Mouse (Mus musculus): ENCODE measurements around the gene Zfp763.
"Not testable (repeated sequence)": the region's sequence is repeated elsewhere in the genome, so short reads cannot be mapped to it uniquely, and the experiment has no call there.

Zfp763 gene

DNA sequence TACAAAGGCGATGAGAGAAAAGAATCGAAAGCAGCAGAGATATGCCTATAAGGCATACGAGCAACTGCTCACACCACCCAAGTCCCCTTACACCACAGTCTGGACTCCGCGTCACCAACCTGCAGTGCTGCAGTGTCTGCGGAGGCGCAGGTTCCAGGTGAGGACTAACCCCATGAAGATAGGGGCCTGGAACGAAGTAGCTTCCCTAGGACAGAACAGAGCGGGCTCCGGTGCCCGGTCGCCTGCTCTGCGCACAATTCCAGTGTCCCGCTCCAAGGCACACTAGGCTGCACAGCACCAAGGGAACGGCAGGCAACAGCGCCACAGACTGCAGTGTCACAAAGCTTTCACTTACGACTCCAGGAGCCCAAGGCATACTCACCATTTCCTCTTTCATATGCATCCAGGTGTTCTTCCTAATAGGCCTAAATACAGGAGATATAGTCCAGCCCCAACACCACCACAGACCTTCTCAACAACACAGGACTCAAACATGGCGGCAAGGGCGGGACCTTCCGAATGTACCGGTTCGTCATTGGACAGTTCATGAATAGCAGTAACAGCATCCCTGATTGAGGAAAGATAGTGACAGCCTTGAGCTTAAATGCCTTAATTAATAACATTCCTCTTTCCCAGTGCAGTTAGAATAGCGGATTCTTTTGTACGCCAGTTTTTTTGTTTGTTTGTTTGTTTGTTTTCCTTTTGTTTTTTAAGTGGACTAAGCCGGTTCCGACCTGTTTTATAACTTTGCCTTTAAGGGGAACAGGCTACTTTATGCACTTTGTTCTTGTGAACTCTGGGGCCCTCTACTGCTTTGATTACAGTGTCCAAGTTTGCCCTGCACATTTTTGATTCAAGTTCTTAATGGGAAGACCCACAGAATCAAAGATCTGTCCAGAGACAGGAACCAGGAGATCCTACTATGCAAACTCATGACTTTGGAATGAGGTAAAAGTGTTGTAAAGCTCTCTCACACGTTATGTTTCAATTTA is at the start of gene Zfp763:
TSS of gene Zfp763 (minus strand) at position 503 of the 992 bp plus-strand sequence.
- DNase-seq = peak; percentile 38 to 65

DNA sequence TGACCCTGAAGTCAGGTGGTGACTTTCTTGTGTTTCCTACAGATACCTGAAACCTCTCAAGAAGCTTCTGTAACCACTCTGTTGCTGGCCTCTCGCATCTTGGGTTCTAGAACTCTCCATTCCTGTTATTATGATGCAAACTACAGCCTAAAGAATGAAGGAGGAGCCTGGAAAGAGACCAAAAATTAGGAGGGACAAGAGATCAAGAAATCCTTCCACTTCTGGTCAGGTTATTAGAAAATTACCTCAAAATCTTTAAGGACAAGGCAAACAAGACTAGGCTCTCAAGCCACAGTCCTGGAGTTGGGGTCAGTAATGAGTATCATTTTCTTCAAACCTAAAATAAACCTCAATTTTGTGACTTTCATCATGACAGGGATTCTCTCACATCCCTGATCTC is 34.8 kb upstream of the Zfp763 start, which contains the start of gene 4921501E09Rik:
TSS of gene 4921501E09Rik (minus strand) at position 101 of the 400 bp plus-strand sequence.
- DNase-seq = no peak

DNA sequence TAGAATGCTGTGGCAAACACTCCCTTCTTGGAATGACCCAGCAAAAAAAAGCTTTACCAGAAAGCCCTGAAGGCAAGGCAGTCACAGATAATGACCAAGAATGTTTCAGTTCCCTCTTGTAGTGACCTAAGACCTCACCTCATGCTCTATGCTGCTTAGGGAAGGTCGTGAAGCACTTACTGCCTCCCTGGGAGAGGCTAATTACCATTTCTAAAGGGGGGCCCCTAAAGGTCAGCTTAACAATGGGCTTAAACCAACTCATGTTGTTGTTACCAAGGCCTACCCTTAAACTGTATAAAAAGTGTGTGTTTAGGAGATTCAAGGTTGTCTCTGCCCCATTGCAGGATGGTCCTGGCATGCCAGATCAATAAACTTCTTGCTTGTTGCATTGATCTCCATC is 29.8 kb upstream of the Zfp763 start:
- DNase-seq = no peak

DNA sequence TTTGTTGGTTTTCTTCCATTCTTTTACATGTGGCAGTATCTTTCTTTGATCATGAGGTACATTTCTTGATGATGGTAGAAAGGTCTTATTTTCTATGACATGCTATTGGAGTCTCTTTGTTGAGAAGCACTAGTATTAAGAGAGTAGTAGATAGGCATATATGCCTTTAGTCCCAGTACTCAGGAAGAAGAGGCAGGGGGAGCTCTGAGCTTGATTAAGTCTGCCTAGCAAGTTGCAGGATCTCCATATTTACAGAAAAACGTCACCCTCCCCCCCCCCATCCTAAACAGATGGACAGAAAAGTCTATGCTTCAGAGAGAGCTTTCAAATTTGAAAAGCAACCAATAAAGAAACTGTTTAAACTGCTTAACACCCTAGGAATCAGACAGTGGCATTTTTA is 25.6 kb upstream of the Zfp763 start:
- DNase-seq = no peak

GRCm38 (mm10) chr17:33032376-33032775 is 826 bp downstream of the Zfp763 start:
- no peak for DNase-seq

DNA sequence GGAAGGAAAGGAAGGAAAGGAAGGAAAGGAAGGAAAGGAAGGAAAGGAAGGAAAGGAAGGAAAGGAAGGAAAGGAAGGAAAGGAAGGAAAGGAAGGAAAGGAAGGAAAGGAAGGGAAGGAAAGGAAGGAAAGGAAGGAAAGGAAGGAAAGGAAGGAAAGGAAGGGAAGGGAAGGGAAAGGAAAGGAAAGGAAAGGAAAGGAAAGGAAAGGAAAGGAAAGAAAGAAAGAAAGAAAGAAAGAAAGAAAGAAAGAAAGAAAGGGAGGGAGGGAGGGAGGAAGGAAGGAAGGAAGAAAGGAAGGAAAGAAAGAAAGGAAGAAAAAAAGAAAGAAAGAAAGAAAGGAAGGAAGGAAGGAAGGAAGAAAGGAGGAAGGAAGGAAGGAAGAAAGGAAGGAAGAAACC is 12.8 kb downstream of the Zfp763 start:
- not testable (repeated sequence) for DNase-seq

DNA sequence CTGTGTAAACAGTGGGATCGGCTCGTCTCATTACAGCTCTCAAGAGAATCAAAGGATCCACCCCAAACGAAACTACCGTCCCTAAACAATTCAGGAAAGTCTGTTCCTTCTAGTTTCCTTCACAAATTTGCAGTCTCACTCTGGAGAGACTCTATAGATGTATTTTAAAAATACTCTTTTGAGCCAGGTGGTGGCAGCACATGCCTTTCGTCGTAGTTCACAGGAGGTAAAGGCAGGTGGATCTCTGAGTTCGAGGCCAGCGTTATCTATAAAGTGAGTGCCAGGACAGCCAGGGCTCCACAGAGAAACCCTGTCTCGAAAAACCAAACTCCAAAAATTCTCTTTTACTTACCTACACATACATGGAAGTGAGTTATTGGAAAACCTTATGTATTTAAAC is 24.9 kb downstream of the Zfp763 start:
- no peak for DNase-seq

DNA sequence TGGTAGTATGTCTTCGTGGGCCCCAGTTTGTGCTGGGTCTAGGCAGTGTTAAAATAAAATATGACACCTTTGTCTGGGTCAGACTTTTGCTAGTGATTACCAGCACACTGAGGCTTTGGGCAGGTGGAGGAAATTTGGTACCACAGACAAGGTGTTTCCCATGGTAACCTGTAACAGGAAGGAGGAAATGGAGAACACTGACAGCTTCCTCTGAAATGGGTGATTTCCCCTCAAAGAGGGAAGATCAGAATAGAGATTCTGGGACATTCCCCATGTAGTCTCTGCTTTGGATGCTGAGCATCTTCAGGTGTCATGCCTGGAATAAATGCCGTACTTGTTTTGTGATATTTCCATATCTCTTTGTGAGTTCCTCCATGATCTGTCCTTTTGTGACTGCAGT is 34.7 kb downstream of the Zfp763 start:
- no peak for DNase-seq

DNA sequence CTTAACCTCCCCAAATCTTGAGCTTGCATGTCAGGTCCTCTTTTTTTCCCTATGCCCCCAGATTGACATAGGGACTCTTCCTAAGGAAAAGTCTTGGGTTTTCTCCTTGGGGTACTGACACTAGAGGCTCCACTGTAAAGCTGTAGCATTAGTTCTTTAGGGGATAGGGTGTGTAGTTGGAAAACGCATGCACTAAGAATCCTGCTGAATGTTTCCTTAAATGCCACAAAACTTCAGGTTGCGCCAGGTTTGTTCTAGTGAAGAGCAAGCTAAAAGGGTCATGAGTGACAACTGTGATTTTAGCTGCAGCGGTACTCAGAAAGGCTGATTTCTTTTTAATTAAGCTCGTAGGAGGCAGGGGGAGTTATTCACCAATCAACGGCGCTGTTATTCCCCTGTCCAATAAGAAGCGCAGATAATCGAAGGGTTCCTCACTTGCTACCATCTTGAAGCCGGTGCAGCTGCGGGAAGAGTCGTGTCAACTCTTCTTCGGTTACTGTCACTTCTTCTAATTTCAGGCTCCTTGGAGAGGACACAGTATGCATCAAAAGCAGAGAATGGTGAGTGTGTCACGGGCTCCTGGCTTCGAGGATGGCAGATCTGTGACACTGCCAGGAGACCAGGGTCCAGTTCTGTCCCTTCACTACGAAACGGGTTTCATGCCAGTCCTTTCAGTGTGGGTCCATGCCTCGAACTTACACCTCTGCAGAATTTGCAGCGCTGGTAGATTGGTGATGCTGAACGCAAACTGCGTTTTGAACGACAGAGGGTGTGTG is 40.3 kb downstream of the Zfp763 start, which contains the start of gene Zfp952:
TSS of gene Zfp952 (plus strand) at position 431 of the 776 bp plus-strand sequence.
- peak; percentile 45 to 73 for DNase-seq

DNA sequence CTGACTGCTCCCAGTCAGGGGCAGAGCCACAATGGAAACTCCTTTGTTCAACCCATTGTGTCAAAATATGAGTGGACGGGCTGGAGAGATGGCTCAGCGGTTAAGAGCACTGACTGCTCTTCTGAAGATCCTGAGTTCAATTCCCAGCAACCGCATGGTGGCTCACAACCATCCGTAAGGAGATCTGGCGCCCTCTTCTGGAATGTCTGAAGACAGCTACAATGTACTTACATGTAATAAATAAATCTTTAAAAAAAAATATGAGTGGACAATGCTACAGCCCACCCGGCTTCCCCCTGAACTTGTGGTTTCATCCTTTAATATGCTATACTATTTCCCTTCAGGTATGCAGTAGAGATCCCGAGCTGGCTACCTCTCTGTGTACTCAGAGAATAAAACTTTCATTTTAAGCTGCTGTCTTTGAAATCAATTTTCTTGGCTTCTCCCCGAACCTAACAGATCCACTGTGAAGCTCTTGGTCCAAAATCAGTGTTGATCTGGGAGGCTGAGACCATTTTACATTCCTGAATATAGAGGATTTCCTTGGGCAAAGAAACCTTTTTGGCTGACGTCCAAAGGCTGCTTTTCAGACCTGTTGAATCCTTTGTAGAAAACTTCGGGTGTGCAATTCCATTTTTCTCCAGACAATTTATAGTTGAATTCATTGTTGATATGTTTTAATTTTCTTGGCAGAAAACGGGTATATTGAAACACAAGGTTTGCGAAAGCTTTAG is 41.1 kb downstream of the Zfp763 start:
- DNase-seq = no peak

DNA sequence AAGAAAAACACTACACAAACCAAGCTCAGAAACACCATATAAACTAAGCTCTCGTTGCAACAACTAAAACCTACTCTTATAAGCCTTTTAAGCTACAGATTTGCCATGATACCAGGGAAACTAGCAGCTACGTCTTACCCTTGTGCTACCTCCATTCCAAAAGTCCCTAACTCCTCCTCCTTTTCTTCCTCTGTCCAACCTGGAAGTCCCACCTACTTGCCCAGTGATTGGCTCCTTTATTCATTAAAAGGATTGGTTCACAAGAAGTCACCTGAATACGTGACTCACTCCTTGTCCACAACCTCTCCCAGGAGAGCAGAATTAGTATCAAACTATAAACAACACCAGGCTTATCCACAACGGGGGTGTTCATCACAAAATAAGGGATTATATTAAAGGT is 46.9 kb downstream of the Zfp763 start:
- no peak for DNase-seq

GRCm38 (mm10) chr17:32981361-32981760 is 51.8 kb downstream of the Zfp763 start:
- DNase-seq = no peak

Data from thymus, adult 18-20 months (tissue).